Mouse (Mus musculus) lung, embryonic 15.5 days (tissue): ENCODE data around the gene Gm20431. TPM values are rescaled to one million over a fixed set of nuclear protein-coding genes. Genes with fewer than 3 reads are reported as not detected.
A peak's percentile ranks its signal among the peaks of the same experiment; 100 is the strongest.
"Not testable (repeated sequence)": the region's sequence is repeated elsewhere in the genome, so short reads cannot be mapped to it uniquely, and the experiment has no call there.

Experiments used
- ATAC-seq: fragments of 200-750 bp; cut with Nextera tagmentation; 2 replicates; pipeline ENCODE4 v1.8.0; 2017; ENCODE audit warnings: moderate number of reproducible peaks, borderline replicate concordance; ENCODE audit not compliant: low FRiP score, low TSS enrichment; ENCODE audit errors: extremely low read depth
- H3K27ac ChIP-seq: fragments of 300-500 bp; sonication (generic); 2 replicates; pipeline ENCODE4 v1.5.1; 2015; ENCODE audit warnings: moderate library complexity, mild to moderate bottlenecking, inconsistent platforms
- H3K27me3 ChIP-seq: fragments of 300-500 bp; sonication (generic); 2 replicates; pipeline ENCODE4 v1.6.1; 2015; ENCODE audit warnings: inconsistent platforms
- H3K36me3 ChIP-seq: fragments of 300-500 bp; sonication (generic); 2 replicates; pipeline ENCODE4 v1.6.1; 2015; ENCODE audit warnings: inconsistent platforms
- H3K4me1 ChIP-seq: fragments of 300-500 bp; sonication (generic); 2 replicates; pipeline ENCODE4 v1.6.1; 2015; ENCODE audit warnings: inconsistent platforms
- H3K4me2 ChIP-seq: fragments of 300-500 bp; sonication (generic); 2 replicates; pipeline ENCODE4 v1.6.1; 2015; ENCODE audit warnings: inconsistent platforms, mild to moderate bottlenecking, moderate library complexity
- H3K4me3 ChIP-seq: fragments of 300-500 bp; sonication (generic); 2 replicates; pipeline ENCODE4 v1.5.1; 2015; ENCODE audit warnings: mild to moderate bottlenecking, inconsistent platforms
- H3K9ac ChIP-seq: fragments of 300-500 bp; sonication (generic); 2 replicates; pipeline ENCODE4 v1.6.1; 2015; ENCODE audit warnings: inconsistent platforms
- H3K9me3 ChIP-seq: fragments of 300-500 bp; sonication (generic); 2 replicates; pipeline ENCODE4 v1.6.1; 2016; ENCODE audit warnings: inconsistent platforms
- WGBS: fragments of 180-500 bp; shearing (Covaris S2); methylation state at CpG from one replicate; pipeline ENCODE4 v1.1.7; 2015; 5-methylcytosine and 5-hydroxymethylcytosine counted together
- polyA plus RNA-seq: library from polyadenylated mRNA; unstranded; fragments of >200 nt; fragmentation: Nextera tagmentation; extraction: Ambion mirVana; gene quantifications from 2 replicates; pipeline ENCODE4 v1.2.1, GENCODE M21; 2015

The Gm20431 gene
- polyA plus RNA-seq, 1 experiment from 2014 or later = 3.5 TPM

DNA sequence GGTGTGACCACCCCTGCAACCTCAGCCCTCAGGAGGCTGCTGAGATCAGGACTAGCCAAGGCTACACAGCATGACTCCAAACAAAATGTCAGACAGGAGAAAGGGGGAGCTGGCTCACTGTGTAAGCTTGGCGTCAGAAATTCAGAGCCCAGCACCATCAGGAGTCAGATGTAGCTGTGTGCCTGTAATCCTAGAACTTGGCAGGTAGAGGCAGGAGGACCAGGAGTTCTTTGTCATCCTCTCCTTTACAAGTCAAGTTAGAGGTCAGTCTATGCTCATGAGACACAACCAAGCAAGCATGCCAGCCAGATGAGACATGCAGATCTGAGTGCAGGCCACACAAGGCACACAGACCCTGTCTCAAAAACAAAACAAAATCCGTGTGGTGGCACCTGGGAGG lies 35.6 kb downstream of the Gm20431 start:
- Histone ChIP-seq H3K9me3 (no peaks in the 10 kb centered on the region), H3K27ac (no peak overlapping the region), H3K36me3 (0 out of 2 replicates have a peak, but pooled peaks cover 5% of the 10 kb centered on the region), H3K27me3 (no peaks in the 10 kb centered on the region), H3K9ac (no peak overlapping the region), H3K4me2 (no peak overlapping the region), H3K4me1 (peaks cover 35% of the 10 kb centered on the region), H3K4me3 (no peak overlapping the region)
- no peak for ATAC-seq
- WGBS = 38% methylated on average over 2 of the region's 2 CpGs

DNA sequence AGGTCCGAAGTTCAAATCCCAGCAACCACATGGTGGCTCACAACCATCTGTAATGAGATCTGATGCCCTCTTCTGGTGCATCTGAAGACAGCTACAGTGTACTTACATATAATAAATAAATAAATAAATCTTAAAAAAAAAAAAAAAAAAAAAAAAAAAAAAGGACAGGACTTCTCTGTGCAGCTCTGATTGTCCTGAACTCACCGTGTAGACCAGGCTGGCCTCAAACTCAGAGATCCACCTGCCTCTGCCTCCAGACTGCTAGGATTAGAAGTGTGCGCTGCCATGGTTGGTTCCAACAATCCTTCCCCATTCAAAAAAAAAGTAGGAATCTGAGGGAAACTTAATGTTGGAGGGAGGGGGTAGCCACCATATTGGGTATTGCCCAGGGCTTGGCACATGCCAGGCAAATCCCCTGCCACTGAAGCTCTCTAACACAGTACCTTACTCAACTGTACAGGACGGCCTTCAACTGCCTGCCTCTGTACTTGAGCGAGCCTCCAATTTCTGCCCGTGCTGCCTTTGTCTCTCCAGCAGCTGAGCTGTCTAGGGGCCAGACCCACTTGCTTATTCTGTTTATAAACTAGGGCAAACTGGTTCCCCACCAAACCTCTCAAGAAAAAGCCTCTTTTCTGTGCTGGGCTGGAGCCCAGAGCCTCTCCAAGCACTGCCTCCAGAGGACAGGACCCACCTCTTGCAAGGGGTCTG lies 36.8 kb downstream of the Gm20431 start:
- H3K27ac ChIP-seq = 0 out of 2 replicates have a peak overlapping the region, but pooled peaks have one; percentile 3
- H3K4me3 ChIP-seq = no peak overlapping the region
- H3K4me1 ChIP-seq = peaks cover 23% of the 10 kb centered on the region
- no peak overlapping the region for H3K4me2 ChIP-seq
- H3K9me3 ChIP-seq = no peaks in the 10 kb centered on the region
- H3K36me3 ChIP-seq = 0 out of 2 replicates have a peak, but pooled peaks cover 5% of the 10 kb centered on the region
- 80% methylated on average over 5 of the region's 6 CpGs for WGBS
- ATAC-seq = no peak
- no peak overlapping the region for H3K9ac ChIP-seq
- H3K27me3 ChIP-seq = no peaks in the 10 kb centered on the region

DNA sequence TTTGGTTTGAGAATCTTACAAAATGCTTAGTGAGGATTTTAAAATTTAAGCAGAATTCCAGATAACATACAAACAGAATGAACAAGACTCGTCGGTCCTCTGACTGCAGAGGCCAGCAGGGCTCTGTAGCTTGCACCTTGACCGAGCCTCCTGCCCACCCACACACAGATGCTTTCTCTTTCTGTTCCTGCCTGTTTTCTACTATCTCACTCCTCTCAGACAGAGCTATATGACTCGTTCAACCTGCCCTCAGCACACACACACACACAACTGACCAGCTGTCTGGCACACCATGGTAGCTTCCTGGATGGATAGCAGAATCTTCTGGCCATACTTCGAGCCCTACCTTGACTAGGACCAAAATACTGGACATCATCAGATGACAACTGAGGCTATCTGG lies 38.3 kb downstream of the Gm20431 start:
- no peak for ATAC-seq
- no peaks in the 10 kb centered on the region for H3K27me3 ChIP-seq
- H3K4me1 ChIP-seq = peaks cover 9% of the 10 kb centered on the region; the same call in 1 of the 2 replicates
- 68% methylated on average over 5 of the region's 5 CpGs for WGBS
- H3K9ac ChIP-seq = no peak overlapping the region
- H3K27ac ChIP-seq = no peak overlapping the region
- H3K36me3 ChIP-seq = 0 out of 2 replicates have a peak, but pooled peaks cover 5% of the 10 kb centered on the region
- no peaks in the 10 kb centered on the region for H3K9me3 ChIP-seq
- H3K4me3 ChIP-seq = no peak overlapping the region
- no peak overlapping the region for H3K4me2 ChIP-seq

DNA sequence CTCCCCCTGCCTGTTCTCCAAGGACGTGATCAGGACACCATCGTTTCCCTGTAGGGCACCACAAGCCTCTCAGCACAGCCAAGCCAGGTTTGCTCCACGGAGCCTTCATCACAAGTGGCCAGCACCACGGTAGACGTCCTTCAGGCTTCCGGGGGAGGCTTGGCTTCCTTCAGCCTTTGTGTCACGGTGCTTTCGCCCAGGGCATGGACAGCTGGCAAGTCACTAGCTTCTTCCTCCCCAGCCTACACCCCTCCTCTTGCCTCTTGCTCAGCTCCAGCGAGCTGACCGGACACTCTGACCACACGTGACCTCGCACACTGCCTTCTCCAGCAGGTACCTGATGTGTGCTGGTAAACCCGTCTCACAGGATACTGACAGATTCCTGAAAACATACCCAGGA lies 38.9 kb downstream of the Gm20431 start:
- H3K4me2 ChIP-seq = no peak overlapping the region
- no peak overlapping the region for H3K9ac ChIP-seq
- WGBS = 70% methylated on average over 13 of the region's 13 CpGs
- H3K4me3 ChIP-seq = no peak overlapping the region
- no peaks in the 10 kb centered on the region for H3K27me3 ChIP-seq
- peaks cover 8% of the 10 kb centered on the region for H3K36me3 ChIP-seq
- ATAC-seq = no peak
- no peak overlapping the region for H3K27ac ChIP-seq
- no peaks in the 10 kb centered on the region for H3K9me3 ChIP-seq
- H3K4me1 ChIP-seq = peaks cover 9% of the 10 kb centered on the region; the same call in 1 of the 2 replicates

DNA sequence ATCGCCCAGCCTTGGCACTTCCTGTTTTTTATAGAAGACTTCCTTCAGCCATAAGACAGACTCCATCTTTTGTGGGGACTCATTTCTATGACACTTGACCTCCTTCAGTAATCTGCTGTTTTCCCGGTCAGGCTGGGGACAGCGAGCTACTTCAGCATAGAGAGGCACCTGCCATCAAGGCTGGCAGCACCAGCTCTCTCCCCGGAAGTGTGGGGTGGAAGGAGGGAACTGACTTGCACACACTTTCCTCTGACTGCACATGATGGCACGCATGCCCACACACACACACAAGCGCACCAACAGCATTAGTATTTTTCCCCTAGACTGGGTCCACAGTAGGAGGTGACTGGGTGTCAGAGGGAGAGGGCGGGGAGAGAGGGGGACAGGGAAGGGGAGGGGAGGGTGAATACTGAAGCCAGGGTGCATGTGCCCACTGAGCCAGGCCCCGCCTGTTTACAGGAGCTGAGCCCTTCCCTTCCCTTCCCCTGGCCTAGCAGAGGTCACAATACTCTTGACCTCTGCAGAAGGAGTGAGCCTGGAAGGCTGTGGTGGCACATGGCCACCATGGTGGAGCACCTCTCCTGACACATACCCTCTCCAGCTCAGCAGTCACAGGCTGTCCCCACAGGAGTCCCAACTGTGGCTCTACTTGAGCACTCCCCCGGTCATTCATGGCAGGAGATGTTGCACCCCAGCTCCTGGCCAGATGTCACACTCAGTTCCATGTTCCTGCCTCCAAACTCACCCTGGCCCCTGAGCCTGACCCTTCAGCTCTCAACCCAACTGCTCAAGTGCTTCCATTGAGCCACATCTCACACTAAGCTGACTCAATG lies 39.8 kb downstream of the Gm20431 start:
- Histone ChIP-seq H3K36me3 (peaks cover 12% of the 10 kb centered on the region), H3K9ac (no peak overlapping the region), H3K27me3 (no peaks in the 10 kb centered on the region), H3K4me2 (no peak overlapping the region), H3K4me1 (peaks cover 9% of the 10 kb centered on the region; the same call in 1 of the 2 replicates), H3K27ac (no peak overlapping the region), H3K9me3 (no peaks in the 10 kb centered on the region), H3K4me3 (no peak overlapping the region)
- no peak for ATAC-seq
- 66% methylated on average over 9 of the region's 9 CpGs for WGBS

DNA sequence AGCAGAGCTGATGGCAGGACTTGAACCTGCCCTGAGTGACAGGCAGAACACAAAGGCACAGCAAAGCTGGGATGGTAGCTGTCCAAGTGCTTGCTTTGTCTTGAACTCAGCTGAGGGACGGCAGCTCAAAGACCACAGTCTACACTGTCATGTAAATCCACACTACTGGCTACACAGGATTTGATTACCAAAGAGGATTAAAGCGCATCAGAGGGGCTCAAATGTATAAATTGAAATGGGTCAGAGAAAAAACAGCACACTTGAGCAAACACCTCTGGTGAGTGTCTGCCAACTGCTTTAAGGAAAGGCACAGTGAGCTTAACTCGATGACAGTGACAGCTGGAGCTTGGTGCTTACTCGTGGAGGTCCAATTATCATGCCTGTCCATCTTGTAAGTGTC lies 43.8 kb downstream of the Gm20431 start:
- H3K9ac ChIP-seq = no peak overlapping the region
- H3K27me3 ChIP-seq = no peaks in the 10 kb centered on the region
- 60% methylated on average over 4 of the region's 4 CpGs for WGBS
- H3K4me1 ChIP-seq = peaks cover 9% of the 10 kb centered on the region; the same call in 1 of the 2 replicates
- H3K4me3 ChIP-seq = no peak overlapping the region
- H3K4me2 ChIP-seq = no peak overlapping the region
- no peak overlapping the region for H3K27ac ChIP-seq
- ATAC-seq = no peak
- H3K9me3 ChIP-seq = no peaks in the 10 kb centered on the region
- H3K36me3 ChIP-seq = peaks cover 49% of the 10 kb centered on the region

DNA sequence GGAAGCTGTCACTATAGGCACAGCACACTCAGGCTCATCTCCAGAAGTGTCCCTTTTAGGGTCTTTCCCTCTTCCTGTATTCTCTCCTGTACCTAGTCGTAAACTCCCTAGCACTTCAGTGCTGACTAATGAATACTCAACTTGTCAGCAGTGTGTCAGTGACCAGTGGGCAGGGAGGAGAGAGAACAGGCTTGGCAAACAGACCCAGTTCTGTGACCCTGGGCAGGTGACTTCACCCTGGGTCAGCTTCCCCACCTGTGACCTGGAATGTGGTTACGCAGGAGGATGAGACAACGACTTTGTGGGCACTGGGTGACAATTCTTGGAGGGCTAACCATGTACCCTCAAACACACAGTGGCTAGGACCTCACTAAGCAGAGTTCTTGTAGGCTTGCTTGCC lies 44.3 kb downstream of the Gm20431 start:
- Histone ChIP-seq H3K36me3 (peaks cover 53% of the 10 kb centered on the region), H3K27me3 (no peaks in the 10 kb centered on the region), H3K27ac (no peak overlapping the region), H3K4me2 (no peak overlapping the region), H3K9me3 (no peaks in the 10 kb centered on the region), H3K4me3 (no peak overlapping the region), H3K4me1 (peaks cover 6% of the 10 kb centered on the region; the same call in 1 of the 2 replicates), H3K9ac (no peak overlapping the region)
- no peak for ATAC-seq
- 77% methylated on average over 3 of the region's 3 CpGs for WGBS

DNA sequence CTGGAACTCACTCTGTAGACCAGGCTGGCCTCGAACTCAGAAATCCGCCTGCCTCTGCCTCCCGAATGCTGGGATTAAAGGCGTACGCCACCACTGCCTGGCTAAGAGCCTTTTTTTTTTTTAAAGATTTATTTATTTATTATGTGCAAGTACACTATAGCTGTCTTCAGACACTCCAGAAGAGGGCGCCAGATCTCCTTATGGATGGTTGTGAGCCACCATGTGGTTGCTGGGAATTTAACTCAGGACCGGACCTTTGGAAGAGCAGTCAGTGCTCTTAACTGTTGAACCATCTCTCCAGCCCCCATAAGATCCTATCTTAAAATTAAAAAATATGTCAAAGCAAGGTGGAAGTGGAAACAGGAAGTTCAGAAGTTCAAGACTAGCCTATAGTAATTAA lies 48.0 kb downstream of the Gm20431 start:
- H3K27ac ChIP-seq, H3K4me1 ChIP-seq, H3K9me3 ChIP-seq, H3K4me2 ChIP-seq, H3K4me3 ChIP-seq, H3K9ac ChIP-seq, H3K27me3 ChIP-seq, ATAC-seq: not testable (repeated sequence)
- 93% methylated on average over 7 of the region's 7 CpGs for WGBS
- peaks cover 72% of the 10 kb centered on the region for H3K36me3 ChIP-seq

DNA sequence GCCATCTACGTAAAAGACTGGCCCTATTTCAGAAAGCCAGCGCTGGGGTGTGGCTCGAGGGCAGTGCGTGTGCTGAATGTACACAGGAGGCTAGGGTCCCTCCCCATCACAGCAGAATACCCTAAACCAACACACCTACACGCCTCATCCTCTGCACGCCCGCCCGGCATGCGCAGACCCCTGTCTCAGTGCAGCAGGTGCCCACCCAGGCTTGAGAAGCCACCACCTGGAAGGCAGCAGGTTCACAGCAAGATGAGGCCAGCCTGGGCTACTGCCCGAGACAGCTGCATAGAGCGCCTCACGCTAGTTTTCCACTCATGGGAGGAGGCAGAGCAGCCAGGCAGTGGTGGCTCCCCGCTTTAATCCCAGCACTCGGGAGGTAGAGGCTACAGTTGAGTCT lies 49.2 kb downstream of the Gm20431 start:
- no peak overlapping the region for H3K9ac ChIP-seq
- H3K9me3 ChIP-seq = no peaks in the 10 kb centered on the region
- H3K4me3 ChIP-seq = no peak overlapping the region
- 90% methylated on average over 14 of the region's 14 CpGs for whole genome bisulfite sequencing
- no peak for ATAC-seq
- no peak overlapping the region for H3K4me2 ChIP-seq
- H3K4me1 ChIP-seq = no peaks in the 10 kb centered on the region
- H3K27ac ChIP-seq = no peak overlapping the region
- H3K27me3 ChIP-seq = no peaks in the 10 kb centered on the region
- peaks cover 69% of the 10 kb centered on the region for H3K36me3 ChIP-seq

DNA sequence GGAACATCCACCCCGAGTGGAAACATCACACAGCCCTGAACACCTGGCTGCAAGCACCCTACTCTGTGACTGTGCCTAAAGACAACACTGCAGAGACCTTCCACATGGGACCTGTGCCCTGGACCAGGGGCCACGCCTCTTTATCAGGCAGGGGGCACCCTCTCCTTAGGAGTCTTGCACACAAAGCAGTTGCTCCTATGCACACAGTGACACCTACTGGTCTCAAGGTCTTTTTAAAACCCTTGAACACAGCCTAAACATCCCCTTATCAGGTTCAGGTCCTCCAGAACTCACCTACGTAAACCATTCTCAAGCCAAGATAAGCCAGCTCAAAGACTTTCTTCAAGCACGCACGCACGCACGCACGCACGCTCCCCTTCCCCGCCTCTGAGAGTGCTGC lies 50.0 kb downstream of the Gm20431 start:
- no peak for ATAC-seq
- Histone ChIP-seq H3K9ac (no peak overlapping the region), H3K36me3 (peaks cover 65% of the 10 kb centered on the region), H3K9me3 (no peaks in the 10 kb centered on the region), H3K4me2 (no peak overlapping the region), H3K27me3 (no peaks in the 10 kb centered on the region), H3K4me1 (no peaks in the 10 kb centered on the region), H3K27ac (no peak overlapping the region), H3K4me3 (no peak overlapping the region)
- 79% methylated on average over 10 of the region's 10 CpGs for WGBS

DNA sequence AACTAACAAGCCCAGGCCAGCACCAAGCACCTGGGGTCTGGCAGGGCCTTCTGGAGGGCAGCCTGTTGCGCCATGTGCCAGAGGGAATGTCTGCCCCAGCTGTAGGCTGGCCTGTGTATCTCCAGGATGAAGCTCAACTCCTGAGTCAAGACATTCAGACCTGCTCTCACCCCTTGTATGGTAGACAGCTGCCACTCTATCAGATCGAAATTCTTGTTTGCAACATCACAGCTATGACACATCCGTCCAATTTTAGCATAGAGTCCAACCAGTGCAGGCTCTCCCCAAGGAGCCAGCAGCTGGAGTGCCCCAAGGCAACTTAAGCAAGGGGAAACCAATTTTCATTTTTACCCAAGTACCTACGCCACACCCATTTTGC lies 54.6 kb downstream of the Gm20431 start:
- Histone ChIP-seq H3K27me3 (no peaks in the 10 kb centered on the region), H3K9me3 (no peaks in the 10 kb centered on the region), H3K4me2 (no peak overlapping the region), H3K27ac (no peak overlapping the region), H3K4me3 (no peak overlapping the region), H3K4me1 (peaks cover 10% of the 10 kb centered on the region), H3K36me3 (peaks cover 24% of the 10 kb centered on the region), H3K9ac (no peak overlapping the region)
- ATAC-seq = no peak
- WGBS = 74% methylated on average over 4 of the region's 4 CpGs
